8 mouse cellular contexts compared by ENCODE assay signal in genomic region chr19:23136202-23136850, GRCm38 (mm10). TPM values are rescaled to one million over a fixed set of nuclear protein-coding genes. Genes with fewer than 3 reads are reported as not detected.
A peak's percentile ranks its signal among the peaks of the same experiment; 100 is the strongest.
DNase-seq lines count a peak whose midpoint lies in the region; ATAC-seq and TF ChIP-seq lines count a peak whose summit lies in the region.

No protein-coding gene starts in this region.

- H3K9ac ChIP-seq in heart, embryonic 16.5 days (ENCODE audit: low read length) = peak overlapping the region; percentile 72

- peak overlapping the region; percentile 53 for H3K4me3 ChIP-seq in bone marrow, adult 2 months (replicated peaks; ENCODE audit: control insufficient read depth, low read depth, low read length)
- peak overlapping the region; percentile 12 for H3K4me3 ChIP-seq in embryonic fibroblast, embryonic 13.5 days (ENCODE audit: insufficient read depth, low read length)
- peak overlapping the region; percentile 59 for H3K4me3 ChIP-seq in heart, embryonic 16.5 days (ENCODE audit: low read length)
- H3K4me3 ChIP-seq in small intestine, adult 2 months (ENCODE audit: low read depth, low read length) = peak overlapping the region; percentile 60

- no peak for ATAC-seq in heart, embryonic 16.5 days (replicated peaks; ENCODE audit: extremely low read depth, insufficient read depth, low FRiP score)

- TF ChIP-seq POLR2A in bone marrow, adult 2 months (IDR thresholded peaks at IDR 0.05; ENCODE audit: borderline replicate concordance, control insufficient read depth, low read depth, low read length) = no peak
- peak; percentile 31 for TF ChIP-seq POLR2A in embryonic fibroblast, embryonic 13.5 days (IDR thresholded peaks at IDR 0.05; ENCODE audit: low read depth, low read length)
- no peak for TF ChIP-seq POLR2A in small intestine, adult 2 months (IDR thresholded peaks at IDR 0.05; ENCODE audit: low read depth, low read length)

- no peaks in the 10 kb centered on the region for H3K9me3 ChIP-seq in heart, embryonic 16.5 days (replicated peaks; ENCODE audit: control insufficient read depth, low read length)

- H3K36me3 ChIP-seq in heart, embryonic 16.5 days (ENCODE audit: control insufficient read depth, insufficient read depth) = no peaks in the 10 kb centered on the region
- no peaks in the 10 kb centered on the region for H3K36me3 ChIP-seq in small intestine, adult 2 months (ENCODE audit: control insufficient read depth, insufficient read depth, low read length)

- H3K27ac ChIP-seq in bone marrow, adult 2 months (ENCODE audit: control insufficient read depth, insufficient read depth, low read depth, low read length, poor library complexity) = peak overlapping the region; percentile 79
- peak overlapping the region; percentile 93 for H3K27ac ChIP-seq in embryonic fibroblast, embryonic 13.5 days (ENCODE audit: insufficient read depth, low read length)
- no peak overlapping the region for H3K27ac ChIP-seq in heart, embryonic 16.5 days (ENCODE audit: low read length)
- peak overlapping the region; percentile 100 for H3K27ac ChIP-seq in small intestine, adult 2 months (ENCODE audit: insufficient read depth, low read depth, low read length)

- 22% methylated on average over 27 of the region's 27 CpGs for WGBS in bone marrow, adult 2 months
- 6% methylated on average over 27 of the region's 27 CpGs for WGBS in heart, embryonic 16.5 days
- 3% methylated on average over 27 of the region's 27 CpGs for WGBS in small intestine, adult 2 months

- H3K27me3 ChIP-seq in heart, embryonic 16.5 days (ENCODE audit: control insufficient read depth, insufficient read depth, low read length) = peaks cover 11% of the 10 kb centered on the region
- H3K27me3 ChIP-seq in small intestine, adult 2 months (ENCODE audit: control insufficient read depth, insufficient read depth, low read length) = no peaks in the 10 kb centered on the region

- no peaks in the 10 kb centered on the region; the same call in 1 of the 2 replicates for H3K4me1 ChIP-seq in bone marrow, adult 2 months (ENCODE audit: control insufficient read depth, insufficient read depth, low read length)
- peaks cover 5% of the 10 kb centered on the region; the same call in 1 of the 2 replicates for H3K4me1 ChIP-seq in embryonic fibroblast, embryonic 13.5 days (ENCODE audit: control insufficient read depth, insufficient read depth, low read length)
- peaks cover 21% of the 10 kb centered on the region for H3K4me1 ChIP-seq in heart, embryonic 16.5 days (ENCODE audit: control insufficient read depth, insufficient read depth, low read length)
- peaks cover 16% of the 10 kb centered on the region for H3K4me1 ChIP-seq in small intestine, adult 2 months (ENCODE audit: control insufficient read depth, insufficient read depth, insufficient read length, low read length)

- TF ChIP-seq CTCF in bone marrow, adult 2 months (IDR thresholded peaks at IDR 0.05; ENCODE audit: control insufficient read depth, insufficient read depth, low read length) = no peak
- TF ChIP-seq CTCF in embryonic fibroblast, embryonic 13.5 days (IDR thresholded peaks at IDR 0.05; ENCODE audit: borderline replicate concordance, insufficient read depth, low read length) = no peak
- TF ChIP-seq CTCF in small intestine, adult 2 months (IDR thresholded peaks at IDR 0.05; ENCODE audit: extremely low read depth, insufficient read length, insufficient replicate concordance, low read depth, low read length) = no peak

- DNase-seq in frontal cortex, postnatal 36 days (ENCODE audit: low spot score in 2 of 2) = peak; percentile 62 to 69
- DNase-seq in frontal cortex, postnatal 25 days (ENCODE audit: low spot score in 2 of 2) = no peak
- peak; percentile 83 for DNase-seq in kidney, postnatal 10 days
- peak; percentile 60 for DNase-seq in lung, postnatal 14 days

- H3K4me2 ChIP-seq in heart, embryonic 16.5 days (ENCODE audit: low read depth, low read length) = peak overlapping the region; percentile 91

RNA-seq across cellular contexts. Expression of gene Klf9, which starts 4.7 kb away (rescaled TPM):
- polyA plus RNA-seq in bone marrow, adult 2 months (2011; ENCODE audit: insufficient read depth, insufficient read length, low replicate concordance, missing spikeins) = 4.1 and 9.8 TPM in 2 replicates
- 42.2 and 45.2 TPM in 2 replicates for polyA plus RNA-seq in embryonic fibroblast, embryonic 13.5 days (2011; ENCODE audit: insufficient read length, low read depth, missing spikeins)
- 3.8 and 3.9 TPM in 2 replicates for polyA plus RNA-seq in heart, embryonic 16.5 days (2015; fragmentation: Nextera tagmentation; extraction: Ambion mirVana)
- 9.6 and 16.2 TPM in 2 replicates for polyA plus RNA-seq in small intestine, adult 2 months (2012; rRNA removed)

Comparison
In these comparisons a context has a peak if more than half of its experiments do, and no peak if none do; other contexts are left out.
1. DNase-seq: peak in frontal cortex, postnatal 36 days (2 of 2), kidney, postnatal 10 days (single experiment) and lung, postnatal 14 days (single experiment); none in frontal cortex, postnatal 25 days (0 of 2).
2. Peak in every context shown above with its lines, with median percentiles within 50 percentile points of each other: H3K4me3 ChIP-seq.